Comparison of ENCODE assay signal across 8 mouse cellular contexts in genomic region chr6:134793046-134793806, GRCm38 (mm10). TPM values are rescaled to one million over a fixed set of nuclear protein-coding genes. Genes with fewer than 3 reads are reported as not detected.
A peak's percentile ranks its signal among the peaks of the same experiment; 100 is the strongest.
DNase-seq lines count a peak whose midpoint lies in the region; ATAC-seq lines count a peak whose summit lies in the region.

No protein-coding gene starts in this region.

- no peak for ATAC-seq in CD4-positive, CD25-positive, alpha-beta regulatory T cell, adult 4 months
- ATAC-seq in megakaryocyte, adult 5-6 weeks (ENCODE audit: poor library complexity, severe bottlenecking), result no peak
- peak; percentile 2; the same call in 1 of the 2 replicates for ATAC-seq in kidney, embryonic 16.5 days (ENCODE audit: low FRiP score, low TSS enrichment)
- peak; percentile 20; the same call in 1 of the 2 replicates for ATAC-seq in neural tube, embryonic 14.5 days (ENCODE audit: low read depth)

- H3K36me3 ChIP-seq in megakaryocyte, embryonic 14.5 days (replicated peaks; ENCODE audit: low read length), result no peaks in the 10 kb centered on the region
- no peaks in the 10 kb centered on the region for H3K36me3 ChIP-seq in kidney, embryonic 16.5 days (ENCODE audit: insufficient read depth, low read length)
- no peaks in the 10 kb centered on the region for H3K36me3 ChIP-seq in neural tube, embryonic 14.5 days (ENCODE audit: control insufficient read depth, insufficient read depth, low read length)

- H3K4me3 ChIP-seq in megakaryocyte, embryonic 14.5 days (replicated peaks), result peak overlapping the region; percentile 96
- peak overlapping the region; percentile 81 for H3K4me3 ChIP-seq in kidney, embryonic 16.5 days (ENCODE audit: low read length)
- peak overlapping the region; percentile 60 for H3K4me3 ChIP-seq in neural tube, embryonic 14.5 days (ENCODE audit: low read depth, low read length)

- no peaks in the 10 kb centered on the region for H3K9me3 ChIP-seq in megakaryocyte, embryonic 14.5 days
- H3K9me3 ChIP-seq in kidney, embryonic 16.5 days (ENCODE audit: low read length), result no peaks in the 10 kb centered on the region
- H3K9me3 ChIP-seq in neural tube, embryonic 14.5 days (ENCODE audit: control insufficient read depth, low read length), result no peaks in the 10 kb centered on the region

- peaks cover 28% of the 10 kb centered on the region for H3K4me1 ChIP-seq in megakaryocyte, embryonic 14.5 days
- H3K4me1 ChIP-seq in kidney, embryonic 16.5 days (ENCODE audit: insufficient read depth, low read length), result peaks cover 20% of the 10 kb centered on the region; the same call in 1 of the 2 replicates
- no peaks in the 10 kb centered on the region for H3K4me1 ChIP-seq in neural tube, embryonic 14.5 days (ENCODE audit: control insufficient read depth, insufficient read depth, low read length)

- peak; percentile 24 for DNase-seq in CD4-positive, CD25-positive, alpha-beta regulatory T cell, adult 2 months (ENCODE audit: low read depth, low spot score)
- DNase-seq in urinary bladder, postnatal 36 days (ENCODE audit: low spot score in 2 of 2), result no peak
- DNase-seq in thymus, postnatal 36 days, result no peak

- H3K27ac ChIP-seq in kidney, embryonic 16.5 days (ENCODE audit: low read length), result peak overlapping the region; percentile 59
- no peak overlapping the region for H3K27ac ChIP-seq in neural tube, embryonic 14.5 days (ENCODE audit: low read depth, low read length)

- H3K4me2 ChIP-seq in kidney, embryonic 16.5 days (replicated peaks; ENCODE audit: low read depth, low read length), result peak overlapping the region; percentile 64
- peak overlapping the region; percentile 73 for H3K4me2 ChIP-seq in neural tube, embryonic 14.5 days (ENCODE audit: low read depth, low read length)

- peaks cover 2% of the 10 kb centered on the region for H3K27me3 ChIP-seq in megakaryocyte, embryonic 14.5 days (replicated peaks)
- H3K27me3 ChIP-seq in kidney, embryonic 16.5 days (ENCODE audit: insufficient read depth, low read length), result no peaks in the 10 kb centered on the region
- peaks cover 2% of the 10 kb centered on the region for H3K27me3 ChIP-seq in neural tube, embryonic 14.5 days (ENCODE audit: control insufficient read depth, insufficient read depth, low read length)

- WGBS in kidney, embryonic 16.5 days, result 43% methylated on average over 21 of the region's 21 CpGs
- 42% methylated on average over 21 of the region's 21 CpGs for WGBS in neural tube, embryonic 14.5 days

- H3K9ac ChIP-seq in kidney, embryonic 16.5 days (replicated peaks; ENCODE audit: low read length), result peak overlapping the region; percentile 81
- peak overlapping the region; percentile 50 for H3K9ac ChIP-seq in neural tube, embryonic 14.5 days (replicated peaks; ENCODE audit: low read depth, low read length)

RNA-seq across cellular contexts. Expression of gene Dusp16, which starts 0.8 kb away (rescaled TPM):
- 1 to 10 TPM; 2.8 to 3.9 TPM for polyA plus RNA-seq in CD4-positive, CD25-positive, alpha-beta regulatory T cell, adult 4 months (2017; shearing (Covaris generic))
- 0.63 and 1.0 TPM in 2 replicates for polyA plus RNA-seq in megakaryocyte, embryonic 14.5 days (2012; ENCODE audit: insufficient read depth, low replicate concordance)
- total RNA-seq in megakaryocyte, adult 5-6 weeks (2015), result 1.3 and 1.8 TPM in 2 replicates
- 1.2 and 1.4 TPM in 2 replicates for total RNA-seq in megakaryocyte, adult 5-6 weeks (2017)
- polyA plus RNA-seq in kidney, embryonic 16.5 days (2015; fragmentation: Nextera tagmentation; extraction: Ambion mirVana), result 11.9 and 12.4 TPM in 2 replicates
- polyA plus RNA-seq in neural tube, embryonic 14.5 days (2014; fragmentation: Nextera tagmentation; extraction: Ambion mirVana), result 3.5 and 7.8 TPM in 2 replicates

RNA-seq across cellular contexts. Expression of gene Crebl2, which starts 36.7 kb away (rescaled TPM):
- polyA plus RNA-seq in CD4-positive, CD25-positive, alpha-beta regulatory T cell, adult 4 months (2017; shearing (Covaris generic)), result 10 to 100 TPM; 28.9 to 33.5 TPM
- 1.1 and 2.3 TPM in 2 replicates for polyA plus RNA-seq in megakaryocyte, embryonic 14.5 days (2012; ENCODE audit: insufficient read depth, low replicate concordance)
- 3.1 and 4.5 TPM in 2 replicates for total RNA-seq in megakaryocyte, adult 5-6 weeks (2015)
- total RNA-seq in megakaryocyte, adult 5-6 weeks (2017), result 6.7 and 6.8 TPM in 2 replicates
- 2.8 TPM in 2 replicates for polyA plus RNA-seq in kidney, embryonic 16.5 days (2015; fragmentation: Nextera tagmentation; extraction: Ambion mirVana)
- 4.3 and 4.8 TPM in 2 replicates for polyA plus RNA-seq in neural tube, embryonic 14.5 days (2014; fragmentation: Nextera tagmentation; extraction: Ambion mirVana)

Comparison
In these comparisons a context has a peak if more than half of its experiments do, and no peak if none do; other contexts are left out.
1. ATAC-seq: peak in kidney, embryonic 16.5 days (single experiment) and neural tube, embryonic 14.5 days (single experiment); none in CD4-positive, CD25-positive, alpha-beta regulatory T cell, adult 4 months (single experiment) and megakaryocyte, adult 5-6 weeks (single experiment).
2. Peak in every context shown above with its lines, with median percentiles within 50 percentile points of each other: H3K4me3 ChIP-seq.